Mouse (Mus musculus): ENCODE data around the gene Negr1. TPM values are rescaled to one million over a fixed set of nuclear protein-coding genes. Genes with fewer than 3 reads are reported as not detected.

Negr1 gene
- total RNA-seq, 2 experiments from 2014 or later = not detected

GRCm38 (mm10) chr3:157297216-157297615, 735.6 kb downstream of the Negr1 start:
- no peak for ATAC-seq (replicated peaks; ENCODE audit: low FRiP score, poor library complexity, severe bottlenecking)

GRCm38 (mm10) chr3:157303430-157304116, 742.0 kb downstream of the Negr1 start:
- no peak for ATAC-seq (replicated peaks; ENCODE audit: low FRiP score, poor library complexity, severe bottlenecking)

GRCm38 (mm10) chr3:157321081-157321573, 759.5 kb downstream of the Negr1 start:
- ATAC-seq (replicated peaks; ENCODE audit: low FRiP score, poor library complexity, severe bottlenecking) = no peak

- ATAC-seq (replicated peaks; ENCODE audit: low FRiP score, poor library complexity, severe bottlenecking) = no peak
Observed at GRCm38 (mm10) chr3:157321834-157322233, 760.2 kb downstream of the Negr1 start.

GRCm38 (mm10) chr3:157334169-157334568, 772.6 kb downstream of the Negr1 start:
- no peak for ATAC-seq (replicated peaks; ENCODE audit: low FRiP score, poor library complexity, severe bottlenecking)

GRCm38 (mm10) chr3:157349480-157349879, 787.9 kb downstream of the Negr1 start:
- ATAC-seq (replicated peaks; ENCODE audit: low FRiP score, poor library complexity, severe bottlenecking) = no peak

- no peak for ATAC-seq (replicated peaks; ENCODE audit: low FRiP score, poor library complexity, severe bottlenecking)
Observed at GRCm38 (mm10) chr3:157358905-157359304, 797.3 kb downstream of the Negr1 start.

GRCm38 (mm10) chr3:157359840-157360239, 798.2 kb downstream of the Negr1 start:
- ATAC-seq (replicated peaks; ENCODE audit: low FRiP score, poor library complexity, severe bottlenecking) = no peak
